Mouse (Mus musculus) left cerebral cortex, postnatal 14 days (tissue): Measurements from ENCODE around the gene Ddt. TPM values are rescaled to one million over a fixed set of nuclear protein-coding genes. Genes with fewer than 3 reads are reported as not detected.
"Not testable (repeated sequence)": the region's sequence is repeated elsewhere in the genome, so short reads cannot be mapped to it uniquely, and the experiment has no call there.

Experiments used
- DNase-seq, 2 experiments: peaks; one replicate each; pipeline ENCODE4 v3.0.0; 2021 to 2022; ENCODE audit warnings: low spot score in 2 of 2, mixed read lengths in 1 of 2
- intact Hi-C: fragments of 180-260 bp; cut with DNase I; formaldehyde crosslinking; loops from one replicate; pipeline ENCODE4 v1.15.1; 2025
- total RNA-seq, 2 experiments: library from RNA; stranded (reverse); gene quantifications; 2 replicates each; pipeline ENCODE4 v1.2.3; 2021

Gene Ddt
- total RNA-seq, 2 experiments from 2014 or later, result 32.8 to 40.5 TPM

- intact Hi-C loops, result no loop called here
- no peak for DNase-seq
These were observed 3.3 kb upstream of the Ddt start for GRCm38 (mm10) chr10:75776562-75776961.

GRCm38 (mm10) chr10:75774587-75774986, 1.4 kb upstream of the Ddt start:
- DNase-seq, result no peak
- intact Hi-C loops, result loop anchor here (5.0 kb wide), 1 partner anchor 63 kb away; the partner anchor contains the start of gene Gstt2

GRCm38 (mm10) chr10:75774102-75774501, 888 bp upstream of the Ddt start:
- no peak for DNase-seq
- intact Hi-C loops, result loop anchor here (5.0 kb wide), 1 partner anchor 63 kb away; the partner anchor contains the start of gene Gstt2

GRCm38 (mm10) chr10:75767756-75768155, 5.5 kb downstream of the Ddt start:
- intact Hi-C loops, result not testable (repeated sequence)

GRCm38 (mm10) chr10:75766856-75767255, 6.4 kb downstream of the Ddt start:
- DNase-seq, result no peak
- intact Hi-C loops, result no loop called here

More at GRCm38 (mm10) chr10:75767756-75768155, 5.5 kb downstream of the Ddt start:
- DNase-seq, result not testable (repeated sequence)

- intact Hi-C loops, result loop anchor here (2.0 kb wide), 1 partner anchor 88 kb away; no protein-coding TSS in a partner anchor
- peak; percentile 65 to 66 for DNase-seq
These were observed 8.4 kb downstream of the Ddt start for GRCm38 (mm10) chr10:75764519-75765473.

GRCm38 (mm10) chr10:75763682-75764518, 9.3 kb downstream of the Ddt start, which contains the start of gene Cabin1:
Cabin1 (minus strand) TSS chr10:75764341.
- DNase-seq, result peak; percentile 99
- intact Hi-C loops, result loop anchor here (2.0 kb wide), 1 partner anchor 89 kb away; no protein-coding TSS in a partner anchor

GRCm38 (mm10) chr10:75762413-75762812, 10.8 kb downstream of the Ddt start:
- no peak for DNase-seq

GRCm38 (mm10) chr10:75760311-75760710, 12.9 kb downstream of the Ddt start:
- no peak for DNase-seq
- intact Hi-C loops, result no loop called here

More at GRCm38 (mm10) chr10:75762413-75762812, 10.8 kb downstream of the Ddt start:
- intact Hi-C loops, result no loop called here

GRCm38 (mm10) chr10:75756719-75757118, 16.5 kb downstream of the Ddt start:
- intact Hi-C loops, result no loop called here
- no peak for DNase-seq

- DNase-seq, result peak; percentile 89 to 94
- intact Hi-C loops, result loop anchor here (1.0 to 5.0 kb wide), 2 partner anchors 109 to 208 kb away; partner anchors contain the start of gene Gm5134
These were observed 29.2 kb downstream of the Ddt start for GRCm38 (mm10) chr10:75744017-75744416.

GRCm38 (mm10) chr10:75743369-75743768, 29.8 kb downstream of the Ddt start:
- intact Hi-C loops, result loop anchor here (5.0 kb wide), 1 partner anchor 209 kb away; the partner anchor contains the start of gene Gm5134
- DNase-seq, result peak; percentile 73 to 85

GRCm38 (mm10) chr10:75740866-75741265, 32.3 kb downstream of the Ddt start:
- DNase-seq, result no peak
- intact Hi-C loops, result loop anchor here (5.0 kb wide), 1 partner anchor 211 kb away; the partner anchor contains the start of gene Gm5134

GRCm38 (mm10) chr10:75725449-75725848, 47.8 kb downstream of the Ddt start:
- no peak for DNase-seq
- intact Hi-C loops, result no loop called here

Other genes starting within 250 kb of the Ddt start
- 10 to 100 TPM; 10.0 to 11.4 TPM for gene Lrrc75b, start 213.1 kb downstream of the Ddt start, total RNA-seq
- 1 to 10 TPM; 1.5 to 1.6 TPM for gene Ggt1, start 211.8 kb downstream of the Ddt start, total RNA-seq
- 1 to 10 TPM; 4.4 to 4.5 TPM for gene Ggt5, start 184.1 kb downstream of the Ddt start, total RNA-seq
- gene Susd2, start 129.4 kb downstream of the Ddt start, total RNA-seq, result 1 to 10 TPM; 4.3 to 4.8 TPM
- 10 to 100 TPM; 79.8 to 82.9 TPM for gene Cabin1, start 9.1 kb downstream of the Ddt start, total RNA-seq
- gene Gm20441, start 7.5 kb upstream of the Ddt start, total RNA-seq, result not detected
- gene Gstt3, start 8.0 kb upstream of the Ddt start, total RNA-seq, result 1 to 10 TPM; 1.5 to 1.7 TPM
- 1 to 10 TPM; 3.0 to 4.7 TPM for gene Gstt1, start 25.2 kb upstream of the Ddt start, total RNA-seq
- gene Gstt4, start 49.1 kb upstream of the Ddt start, total RNA-seq, result not detected
- gene Gstt2, start 64.0 kb upstream of the Ddt start, total RNA-seq, result 1 to 10 TPM; 4.1 to 4.5 TPM
- gene Mif, start 86.8 kb upstream of the Ddt start, total RNA-seq, result 100 to 1,000 TPM; 690 to 714 TPM
- 1 to 10 TPM; 1.9 to 2.6 TPM for gene Derl3, start 120.0 kb upstream of the Ddt start, total RNA-seq
- gene Smarcb1, start 148.2 kb upstream of the Ddt start, total RNA-seq, result 10 to 100 TPM; 77.4 to 83.2 TPM
- 100 to 1,000 TPM; 260 to 285 TPM for gene Chchd10, start 159.7 kb upstream of the Ddt start, total RNA-seq
- 1 to 10 TPM; 1.7 to 2.3 TPM for gene Mmp11, start 163.1 kb upstream of the Ddt start, total RNA-seq
- not detected for gene Gm867, start 167.3 kb upstream of the Ddt start, total RNA-seq
- gene Vpreb3, start 169.6 kb upstream of the Ddt start, total RNA-seq, result not detected
- gene Gm5134, start 181.1 kb upstream of the Ddt start, total RNA-seq, result not detected